Mouse (Mus musculus) kidney, postnatal 25 days (tissue): ENCODE data around the gene Sox6.
A peak's percentile ranks its signal among the peaks of the same experiment; 100 is the strongest.

Experiments
- DNase-seq, 2 experiments: peaks; one replicate each; pipeline ENCODE4 v3.0.0; 2021; ENCODE audit warnings: mixed read lengths in 2 of 2

Sox6 gene

GRCm38 (mm10) chr7:115545585-115546374, 492.8 kb downstream of the Sox6 start:
- DNase-seq: no peak

- DNase-seq: no peak
These were observed 495.0 kb downstream of the Sox6 start for GRCm38 (mm10) chr7:115543596-115543995.

GRCm38 (mm10) chr7:115540261-115540660, 498.3 kb downstream of the Sox6 start:
- DNase-seq: no peak

GRCm38 (mm10) chr7:115539003-115539402, 499.6 kb downstream of the Sox6 start:
- DNase-seq: no peak

- DNase-seq: no peak
These were observed 501.0 kb downstream of the Sox6 start for GRCm38 (mm10) chr7:115537636-115538035.

- no peak for DNase-seq
These were observed 502.1 kb downstream of the Sox6 start for GRCm38 (mm10) chr7:115536521-115536920.

GRCm38 (mm10) chr7:115531875-115532274, 506.7 kb downstream of the Sox6 start:
- no peak for DNase-seq

- DNase-seq: no peak
These were observed 507.4 kb downstream of the Sox6 start for GRCm38 (mm10) chr7:115531217-115531616.

GRCm38 (mm10) chr7:115517701-115518100, 520.9 kb downstream of the Sox6 start:
- DNase-seq: no peak

GRCm38 (mm10) chr7:115513681-115514080, 524.9 kb downstream of the Sox6 start:
- no peak for DNase-seq

GRCm38 (mm10) chr7:115511777-115512176, 526.8 kb downstream of the Sox6 start:
- no peak for DNase-seq

GRCm38 (mm10) chr7:115511091-115511490, 527.5 kb downstream of the Sox6 start:
- no peak for DNase-seq

GRCm38 (mm10) chr7:115510045-115510444, 528.6 kb downstream of the Sox6 start:
- DNase-seq: no peak

- DNase-seq: no peak
These were observed 532.2 kb downstream of the Sox6 start for GRCm38 (mm10) chr7:115506385-115506784.

- DNase-seq: no peak
These were observed 537.1 kb downstream of the Sox6 start for GRCm38 (mm10) chr7:115501497-115501896.

- DNase-seq: no peak
These were observed 537.8 kb downstream of the Sox6 start for GRCm38 (mm10) chr7:115500825-115501224.

- no peak for DNase-seq
These were observed 538.4 kb downstream of the Sox6 start for GRCm38 (mm10) chr7:115500170-115500569.

GRCm38 (mm10) chr7:115491721-115492120, 546.9 kb downstream of the Sox6 start:
- DNase-seq: no peak

GRCm38 (mm10) chr7:115489608-115490007, 549.0 kb downstream of the Sox6 start:
- DNase-seq: peak in 1 of 2 experiments; percentile 9

GRCm38 (mm10) chr7:115486431-115486830, 552.2 kb downstream of the Sox6 start:
- DNase-seq: no peak

- no peak for DNase-seq
These were observed 552.8 kb downstream of the Sox6 start for GRCm38 (mm10) chr7:115485664-115486409.

GRCm38 (mm10) chr7:115477763-115478162, 560.8 kb downstream of the Sox6 start:
- no peak for DNase-seq

GRCm38 (mm10) chr7:115476881-115477665, 561.5 kb downstream of the Sox6 start:
- no peak for DNase-seq
